Mouse (Mus musculus): Measurements from ENCODE around the gene Eif4e1b.

Eif4e1b gene

DNA sequence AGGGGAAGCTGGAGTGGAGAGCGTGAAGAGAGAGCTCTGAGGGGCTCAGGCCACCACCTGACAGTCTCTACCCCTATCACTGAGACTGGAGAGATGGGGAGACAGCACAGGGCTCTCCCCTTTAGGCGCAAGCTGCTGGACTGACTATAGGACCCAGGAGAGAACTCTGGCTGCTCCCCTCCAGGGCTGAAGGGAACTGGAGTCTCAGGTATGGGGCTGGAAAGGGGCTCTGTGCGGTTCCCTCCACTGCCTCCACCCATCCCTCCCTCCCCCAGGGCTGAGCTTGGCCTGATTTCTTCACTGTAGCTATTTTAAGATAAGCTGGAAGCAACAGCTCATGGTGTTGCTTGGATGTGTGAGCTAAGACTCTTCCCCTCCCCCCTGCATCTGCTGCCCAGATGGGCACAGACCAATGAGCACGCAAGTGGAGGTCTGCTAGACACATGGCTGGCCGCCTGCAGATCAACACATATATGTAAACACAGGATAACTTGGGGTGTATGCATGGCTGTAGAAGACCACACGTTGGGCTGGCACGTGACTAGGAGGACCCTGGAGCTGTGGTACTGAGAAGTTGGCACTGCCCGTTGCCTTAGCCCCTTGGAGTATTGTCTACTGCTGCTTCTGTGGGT, 23.5 kb upstream of the Eif4e1b start:
- DNase-seq, result peak; percentile 81

DNA sequence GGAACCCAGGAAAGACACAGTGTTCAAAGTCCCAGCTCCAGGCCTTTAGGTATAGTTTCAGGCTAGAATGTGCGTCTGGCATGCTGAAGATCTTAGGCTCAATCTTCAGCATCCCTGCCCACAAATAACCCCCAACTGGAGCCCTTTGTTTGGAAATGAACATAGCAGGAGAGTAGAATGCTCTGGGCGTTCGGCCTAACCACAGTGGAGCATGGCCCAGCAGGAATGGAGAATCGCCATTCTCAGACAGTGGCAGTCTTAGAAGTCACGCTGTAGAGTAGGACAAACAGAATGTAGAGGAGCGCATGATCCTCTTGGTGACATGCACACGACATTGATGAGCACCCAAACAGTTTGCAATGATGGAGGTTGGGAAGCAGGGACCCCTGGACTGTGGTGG, 22.9 kb upstream of the Eif4e1b start:
- DNase-seq, result peak; percentile 57

DNA sequence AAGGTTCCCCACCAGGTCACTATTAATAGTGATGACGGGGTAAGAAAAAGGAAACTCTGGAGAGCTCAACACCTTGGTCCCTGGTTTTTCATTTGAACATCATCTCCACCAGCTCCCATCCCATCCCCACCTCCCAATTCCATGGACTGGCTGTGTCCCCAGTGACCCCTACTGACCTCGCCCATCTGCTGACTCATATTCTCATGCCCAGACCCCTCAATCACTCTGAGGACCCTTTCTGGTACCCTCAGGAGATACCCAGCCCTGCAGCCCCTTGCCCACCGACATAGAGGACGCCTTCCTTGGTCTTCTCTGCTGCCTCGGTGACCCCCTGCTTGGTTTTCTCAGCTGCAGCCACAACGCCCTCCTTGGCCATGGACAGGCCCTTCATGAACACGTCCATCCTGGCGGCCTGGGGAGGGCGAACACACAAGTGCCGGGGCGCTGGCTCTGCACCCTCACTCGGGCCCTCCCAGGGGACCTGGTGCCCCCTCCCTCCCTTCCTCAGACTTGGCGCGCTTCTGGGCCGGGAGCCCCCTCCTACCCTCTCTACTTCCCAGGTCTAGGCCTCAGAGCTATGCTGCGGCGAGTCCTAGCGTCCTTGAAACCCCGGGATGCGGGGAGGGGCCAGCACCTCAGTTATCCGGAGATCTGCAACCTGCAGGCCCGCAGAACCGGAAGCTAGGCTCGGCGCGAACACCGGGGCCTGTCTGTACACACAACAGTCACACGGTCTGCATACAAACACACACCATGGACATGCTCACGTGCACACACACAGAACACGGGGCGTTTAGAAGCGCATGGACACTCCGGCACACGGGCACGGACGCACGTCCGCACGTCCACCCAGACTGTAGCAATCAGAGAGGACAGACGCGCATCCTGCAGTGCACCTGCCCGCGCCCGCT, 18.3 kb upstream of the Eif4e1b start:
- DNase-seq, result peak; percentile 77

DNA sequence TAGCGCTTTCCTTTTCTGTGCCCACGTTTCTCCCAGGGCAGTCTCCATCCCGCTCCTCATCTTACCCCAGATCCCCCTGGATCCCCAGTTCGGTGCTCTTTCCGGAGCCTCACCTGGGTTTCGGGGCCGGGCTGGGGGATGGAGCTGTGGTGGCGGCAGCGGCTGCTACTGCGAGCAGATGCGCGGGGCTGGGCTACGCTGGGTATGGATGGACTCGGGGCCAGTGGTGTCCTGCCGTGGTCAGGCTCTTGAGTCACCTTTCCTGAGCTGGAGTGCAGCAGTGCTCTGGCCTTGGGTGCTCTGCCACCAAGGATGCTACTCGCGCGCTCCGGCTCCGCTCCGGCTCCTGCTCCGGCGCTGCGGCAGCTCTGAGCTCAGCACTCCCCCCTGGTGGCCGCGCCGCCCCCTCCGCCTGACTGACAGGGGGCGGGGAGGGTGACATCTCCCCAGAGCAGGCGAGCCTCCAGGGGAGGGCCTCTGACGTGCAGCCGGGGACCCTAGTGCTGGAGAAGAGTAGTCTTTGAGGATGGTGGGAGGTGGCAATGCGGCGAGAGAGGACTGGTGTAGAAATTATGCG, 17.5 kb upstream of the Eif4e1b start, which contains the start of gene Sncb:
TSS of gene Sncb (minus strand) at position 404 of the 577 bp plus-strand sequence.
- DNase-seq, result peak; percentile 93

DNA sequence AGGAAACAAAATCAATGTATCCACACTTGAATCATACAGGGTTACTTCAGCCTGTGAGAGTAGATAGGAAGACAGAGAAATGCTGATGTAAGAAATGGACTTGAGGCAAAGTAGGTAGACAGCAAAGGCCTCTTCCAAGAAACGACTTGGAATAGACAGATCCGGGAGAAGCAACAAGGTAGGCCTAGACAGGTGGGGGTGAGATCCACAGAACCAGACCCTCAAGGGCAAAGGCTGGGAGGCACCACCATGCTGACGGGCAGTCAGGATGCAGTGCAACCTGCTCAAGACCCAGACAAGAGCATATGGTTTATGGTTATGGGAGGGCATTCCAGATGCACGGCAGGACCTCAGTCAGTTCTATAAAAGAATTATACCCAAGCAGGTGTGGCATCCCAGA, 16.8 kb upstream of the Eif4e1b start:
- DNase-seq, result peak; percentile 52

DNA sequence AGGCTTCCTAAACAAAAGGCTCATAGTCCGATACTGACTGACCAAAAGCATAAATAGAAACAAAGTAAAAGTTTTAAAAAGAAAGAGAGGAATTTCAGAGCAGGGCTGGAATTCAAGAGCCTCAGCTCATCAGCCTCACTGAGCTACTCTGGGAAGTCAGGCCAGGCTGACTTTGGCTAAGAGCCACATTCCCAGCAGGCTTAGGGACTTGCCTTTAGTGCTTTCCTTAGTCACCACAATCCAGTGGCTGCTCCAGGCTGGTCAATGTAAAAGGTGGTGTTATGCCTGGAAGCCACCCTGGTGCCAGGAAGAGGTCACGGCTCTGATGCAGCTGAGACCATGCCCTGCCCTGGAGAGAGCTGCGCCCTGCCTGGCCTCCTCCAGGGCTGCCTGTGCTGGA, 3.2 kb upstream of the Eif4e1b start:
- DNase-seq, result peak; percentile 82

DNA sequence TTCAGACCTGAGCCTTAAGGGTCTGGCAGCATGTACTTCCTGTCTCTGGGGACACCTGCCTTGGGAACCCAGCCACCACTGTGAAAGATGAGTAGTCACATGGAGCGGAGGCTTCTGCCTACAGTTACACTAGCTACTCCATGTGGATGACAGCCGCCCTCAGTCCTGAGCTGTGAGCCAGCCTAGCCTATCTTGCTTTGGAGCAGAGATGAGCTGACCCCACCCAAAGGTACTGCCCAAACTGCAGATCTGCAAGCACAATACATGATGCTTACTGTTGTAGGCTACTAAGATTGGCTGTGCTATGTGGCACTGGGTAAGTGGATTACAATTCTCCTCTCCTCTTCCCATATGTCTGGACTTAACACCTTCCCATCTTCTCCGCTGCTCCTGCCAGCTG, 2.7 kb upstream of the Eif4e1b start:
- no peak for DNase-seq

DNA sequence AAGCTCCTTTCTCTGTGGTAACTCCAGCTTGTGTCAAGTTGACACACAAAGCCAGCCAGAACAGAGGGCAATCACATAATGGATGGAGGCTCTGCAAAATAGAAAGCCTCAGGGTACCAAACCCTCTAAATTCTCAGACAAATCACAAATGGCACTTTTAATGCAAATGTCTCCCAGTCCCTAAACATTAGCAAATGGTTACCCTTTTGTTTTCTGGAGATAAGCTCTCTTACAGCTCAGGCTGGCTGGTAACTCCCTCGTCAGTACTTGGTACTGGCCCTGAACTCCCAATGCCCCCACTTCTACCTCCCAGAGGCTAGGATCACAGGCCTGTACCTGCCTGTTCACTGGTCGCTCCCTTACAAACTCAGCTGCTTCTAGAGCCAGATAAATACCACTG, 563 bp upstream of the Eif4e1b start:
- DNase-seq, result no peak

DNA sequence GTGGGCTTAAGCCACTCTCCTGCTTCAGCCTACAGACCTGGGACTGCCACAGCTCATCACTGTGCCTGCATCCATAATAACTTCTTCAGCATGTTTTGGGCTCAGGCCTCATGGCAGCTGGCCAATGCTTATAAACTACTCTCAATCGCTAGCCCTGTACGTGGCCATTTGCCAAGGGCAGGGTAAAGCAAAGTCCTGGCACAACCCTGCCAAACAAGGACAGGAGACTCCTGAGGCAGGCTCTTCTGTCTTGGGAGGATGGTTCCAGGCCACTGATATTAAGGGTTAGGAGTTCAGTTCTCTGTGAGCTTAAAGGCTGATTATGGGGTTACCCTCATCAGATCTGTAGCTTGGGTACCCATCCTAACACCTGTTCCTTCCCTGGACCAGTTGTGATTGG, 3.8 kb downstream of the Eif4e1b start:
- peak; percentile 69 for DNase-seq

DNA sequence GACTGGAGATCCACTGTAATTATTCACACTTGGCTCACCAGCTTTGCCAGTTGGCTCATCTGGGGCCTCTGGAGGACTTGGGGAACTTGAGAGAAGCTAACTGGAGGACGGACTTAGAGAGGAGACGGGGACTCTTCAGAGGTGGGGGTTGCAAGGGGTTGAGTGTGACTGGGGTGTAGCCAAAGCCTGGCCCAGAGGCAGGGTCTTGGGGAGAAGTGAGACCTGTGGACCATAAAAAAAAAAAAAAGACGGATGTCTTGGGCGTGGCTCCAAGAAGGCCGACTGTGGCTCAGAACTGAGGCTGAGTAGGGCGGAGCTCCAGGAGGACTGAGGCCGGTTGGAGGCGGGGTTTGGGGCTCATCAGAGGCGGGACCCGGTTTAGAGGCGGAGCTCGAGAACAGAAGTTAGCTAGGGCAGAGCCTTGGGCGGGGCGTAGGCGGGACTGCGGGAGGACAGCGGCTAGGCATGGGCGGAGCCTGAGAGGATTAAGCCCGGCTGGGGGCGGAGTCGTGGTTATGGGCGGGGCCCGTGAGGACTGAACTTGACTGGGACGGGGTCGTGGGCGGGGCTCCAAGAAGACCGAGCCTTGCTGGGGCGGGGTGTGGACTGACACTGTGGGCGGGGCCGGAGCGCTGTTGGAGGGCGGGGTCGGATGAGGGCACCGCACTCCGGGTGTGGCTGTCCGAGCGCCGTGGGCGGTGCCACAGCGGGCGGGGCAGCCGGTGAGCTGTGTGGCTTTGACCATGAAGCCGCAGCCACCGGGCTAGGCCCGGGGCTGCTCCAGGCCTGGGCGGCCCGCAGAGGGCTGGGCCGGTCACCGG, 5.2 kb downstream of the Eif4e1b start, which contains the start of gene Tspan17:
TSS of gene Tspan17 (plus strand) at position 638 of the 821 bp plus-strand sequence.
- peak; percentile 98 for DNase-seq

DNA sequence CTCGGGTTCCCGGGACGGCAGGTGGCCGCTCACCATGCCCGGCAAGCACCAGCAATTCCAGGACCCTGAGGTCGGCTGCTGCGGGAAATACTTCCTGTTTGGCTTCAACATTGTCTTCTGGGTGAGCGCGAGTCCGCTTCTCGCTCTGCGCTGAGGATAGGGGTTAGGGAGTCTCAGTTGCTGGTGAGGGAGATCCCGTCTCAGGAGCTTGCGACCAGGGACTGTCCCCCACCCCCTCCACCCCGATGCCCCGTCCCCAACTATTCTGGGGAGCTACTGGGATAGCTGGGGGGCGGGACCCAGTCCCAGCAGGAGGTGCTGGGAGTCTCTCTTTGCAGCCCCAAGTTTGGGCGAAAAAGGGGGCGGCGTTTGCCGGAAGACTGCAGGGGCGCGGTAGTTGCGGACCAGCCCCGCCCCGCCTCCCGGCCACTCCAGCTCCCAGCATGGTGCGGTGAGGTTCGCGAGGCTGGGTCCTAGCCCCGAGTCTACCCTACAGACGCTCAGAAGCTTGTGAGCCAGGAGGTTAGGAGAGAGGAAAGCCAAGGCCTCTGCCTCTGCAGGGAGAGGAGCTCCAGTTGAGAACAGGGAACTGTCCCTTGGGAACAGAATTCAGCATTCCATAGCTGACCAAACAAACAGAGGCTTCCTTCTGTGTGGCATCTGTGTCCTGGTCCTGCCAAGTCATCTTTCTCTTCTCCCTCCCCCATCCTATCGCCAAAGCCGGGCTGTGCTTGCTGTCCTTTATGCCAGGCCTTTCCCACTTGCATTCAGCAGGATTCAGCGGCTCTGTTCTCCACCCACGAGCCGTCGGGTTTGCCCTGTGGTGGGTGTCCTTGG, 6.0 kb downstream of the Eif4e1b start:
- peak; percentile 89 for DNase-seq

DNA sequence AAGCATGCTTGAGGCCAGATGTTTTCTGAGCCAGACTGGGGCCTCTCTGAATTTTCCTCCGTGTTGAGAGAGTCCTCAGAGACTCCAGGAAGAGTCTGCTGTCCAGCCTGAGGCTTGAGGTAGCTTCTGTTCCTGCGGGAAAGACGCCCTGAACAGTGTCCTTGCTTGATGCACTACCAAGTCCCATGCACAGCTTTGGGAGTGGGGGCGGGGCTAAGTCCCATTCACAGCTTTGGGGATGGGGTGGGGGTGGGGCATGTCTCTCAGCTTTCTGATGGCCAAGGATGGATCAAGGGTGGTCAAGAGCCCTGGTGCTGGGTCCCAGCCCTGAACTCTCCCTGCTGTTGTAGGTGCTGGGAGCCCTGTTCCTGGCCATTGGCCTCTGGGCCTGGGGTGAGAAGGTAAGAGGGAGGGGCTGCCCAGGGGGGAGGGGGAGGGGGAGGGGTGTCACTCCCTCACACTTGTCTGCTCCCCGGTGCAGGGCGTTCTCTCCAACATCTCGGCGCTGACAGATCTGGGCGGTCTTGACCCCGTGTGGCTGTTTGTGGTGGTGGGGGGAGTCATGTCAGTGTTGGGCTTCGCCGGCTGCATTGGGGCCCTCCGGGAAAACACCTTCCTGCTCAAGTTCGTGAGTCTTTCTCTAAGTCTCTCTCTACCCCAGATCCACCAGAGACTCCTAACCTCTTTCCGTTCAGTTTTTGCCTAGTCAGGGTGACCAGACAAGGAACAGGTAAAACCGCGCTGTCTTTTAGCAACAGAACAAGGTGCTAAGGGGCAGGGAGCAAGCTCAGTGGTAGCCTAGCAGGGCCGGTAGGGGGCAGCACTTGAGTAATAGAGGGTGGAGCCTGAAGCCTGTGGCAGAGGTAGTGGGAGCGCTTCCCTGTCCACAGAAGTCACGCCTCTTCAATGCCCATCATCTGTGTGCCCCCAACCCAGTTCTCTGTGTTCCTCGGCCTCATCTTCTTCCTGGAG, 8.7 kb downstream of the Eif4e1b start:
- DNase-seq, result no peak

DNA sequence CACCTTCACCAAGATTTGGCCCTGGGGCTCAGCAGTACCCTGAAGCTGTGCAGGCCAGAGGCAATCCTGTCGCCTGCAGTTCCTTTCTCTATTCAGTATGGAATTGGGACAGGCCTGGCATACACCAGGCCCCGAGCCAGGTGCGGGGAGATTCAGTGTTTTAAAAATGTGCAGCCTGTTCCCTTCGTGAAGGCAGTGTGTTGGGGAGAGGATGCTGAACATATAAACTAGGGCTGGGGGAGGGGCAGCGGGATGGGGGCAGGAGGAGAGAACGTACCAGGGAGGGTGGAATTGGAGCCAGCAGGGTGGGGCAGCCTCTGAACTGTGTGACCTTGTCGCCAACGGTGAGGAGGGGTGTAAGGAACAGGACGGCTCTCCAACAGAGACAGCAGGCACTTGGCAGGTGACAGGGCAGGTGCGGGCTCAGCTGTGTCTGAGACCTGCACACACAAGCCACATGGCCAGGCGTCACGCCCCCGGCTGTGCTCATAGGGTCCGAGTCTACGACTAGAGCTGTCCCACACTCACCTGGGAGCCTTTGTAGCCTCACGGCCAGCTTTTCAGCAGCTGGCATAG, 10.3 kb downstream of the Eif4e1b start:
- DNase-seq, result no peak

DNA sequence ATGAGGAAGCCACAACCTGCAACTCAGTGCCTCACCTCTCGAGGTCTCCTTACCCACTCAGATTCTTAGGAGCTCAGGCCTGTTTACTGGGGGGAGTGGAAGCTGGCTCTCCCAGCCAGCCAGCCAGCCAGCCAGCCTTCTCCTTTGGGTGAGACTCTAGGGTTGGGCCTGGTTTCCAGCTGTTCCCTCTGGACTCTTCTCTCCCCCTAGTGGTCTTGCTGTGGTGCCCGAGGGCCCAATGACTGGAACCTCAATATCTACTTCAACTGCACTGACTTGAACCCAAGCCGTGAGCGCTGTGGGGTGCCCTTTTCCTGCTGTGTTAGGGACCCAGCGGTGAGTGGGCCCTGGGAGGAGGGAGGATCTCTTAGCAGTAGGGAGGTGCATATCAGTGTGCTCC, 11.0 kb downstream of the Eif4e1b start:
- peak; percentile 42 for DNase-seq

DNA sequence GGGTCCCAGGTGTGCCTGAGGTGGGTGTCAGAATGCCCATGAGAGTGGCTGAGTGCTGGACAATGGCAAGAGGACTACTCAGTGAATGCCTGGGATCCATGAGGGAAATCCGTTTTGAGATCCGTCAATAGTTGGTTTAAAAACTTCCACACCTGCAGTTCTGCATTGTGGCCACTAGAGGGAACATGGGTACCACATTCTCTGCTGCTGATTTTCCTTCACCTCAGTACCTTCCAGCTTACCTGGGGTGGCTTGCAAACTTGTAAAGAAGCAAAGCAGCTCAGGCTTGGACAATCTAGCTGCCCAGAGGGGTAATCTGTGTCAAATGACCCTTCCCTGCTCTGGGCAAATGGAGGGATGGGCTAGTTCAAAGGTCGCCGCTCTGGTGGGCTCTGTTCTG, 13.6 kb downstream of the Eif4e1b start:
- peak; percentile 79 for DNase-seq

DNA sequence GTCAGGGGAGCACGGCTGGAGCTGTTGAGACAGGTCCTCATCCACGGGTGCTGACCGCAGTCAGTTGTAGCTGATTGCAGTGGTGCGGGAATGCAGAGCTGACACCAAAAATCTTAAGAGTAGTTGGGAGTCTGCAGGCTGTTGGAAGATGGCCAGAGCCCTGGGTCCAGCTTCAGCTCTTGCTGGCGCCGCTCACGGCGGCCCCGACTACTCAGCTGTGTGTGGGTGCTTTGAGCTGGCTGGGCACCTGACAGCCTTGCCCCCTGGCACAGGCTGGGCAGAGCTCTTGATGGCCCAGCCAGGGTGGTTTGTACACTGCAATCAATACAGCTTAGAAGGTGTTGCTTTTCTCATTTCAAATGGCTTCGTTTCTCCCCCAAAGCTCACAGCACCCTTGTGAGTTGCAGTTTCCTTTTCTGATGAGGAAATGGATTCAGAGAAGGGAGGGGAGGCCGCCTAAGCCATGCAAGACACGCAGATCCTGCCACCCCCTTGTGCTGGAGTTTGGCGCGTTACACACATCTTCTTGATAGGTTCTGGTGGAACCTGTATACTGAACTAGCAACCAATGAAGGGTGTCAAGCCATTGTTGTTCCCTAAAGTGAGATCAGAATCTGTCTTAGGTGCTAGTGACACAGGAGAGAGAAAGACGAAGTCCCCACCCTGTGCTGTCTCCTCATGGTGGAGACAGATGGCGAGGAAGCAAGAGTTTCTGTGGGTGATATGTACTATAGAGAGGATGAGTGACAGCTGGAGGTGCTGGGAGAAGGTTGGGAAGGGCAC, 14.3 kb downstream of the Eif4e1b start:
- DNase-seq, result no peak

DNA sequence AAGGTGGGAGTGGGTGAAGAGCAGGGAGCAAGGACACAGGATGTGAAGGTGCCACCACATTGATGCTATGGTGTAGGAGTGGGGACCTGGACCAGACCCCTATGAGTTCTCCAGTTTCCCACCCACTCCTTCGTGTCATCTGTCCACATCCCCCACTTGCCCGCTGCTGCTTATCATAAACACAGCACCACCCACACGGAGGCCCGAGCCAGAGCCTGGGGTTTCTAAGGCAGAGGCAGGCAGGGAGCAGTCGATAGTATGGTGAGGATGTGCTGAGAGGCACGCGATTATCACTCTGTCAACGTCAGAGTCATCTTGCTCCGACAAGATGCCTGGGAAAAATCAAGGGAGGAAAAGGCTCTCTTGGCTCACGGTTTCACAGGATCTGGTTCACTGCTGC, 14.9 kb downstream of the Eif4e1b start:
- no peak for DNase-seq

DNA sequence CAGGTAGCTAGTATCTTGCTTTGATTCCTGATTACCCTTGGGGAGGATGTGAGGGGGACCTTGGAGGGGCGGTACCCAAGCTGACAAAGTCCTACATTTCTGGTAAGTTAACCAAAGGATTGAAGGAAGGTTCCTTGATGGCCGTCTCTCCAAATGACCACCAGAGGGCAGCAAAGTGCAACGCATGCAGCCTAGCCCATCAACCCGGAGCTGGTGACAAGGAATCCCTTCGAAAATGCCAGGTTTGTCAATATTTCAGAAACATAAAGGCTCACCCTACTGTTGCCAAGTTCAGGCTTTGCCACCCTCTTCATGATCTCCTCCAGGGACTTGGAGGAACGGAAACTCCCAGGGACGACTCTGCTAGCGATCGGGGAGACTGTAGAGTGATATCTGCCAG, 15.9 kb downstream of the Eif4e1b start:
- peak; percentile 88 for DNase-seq

DNA sequence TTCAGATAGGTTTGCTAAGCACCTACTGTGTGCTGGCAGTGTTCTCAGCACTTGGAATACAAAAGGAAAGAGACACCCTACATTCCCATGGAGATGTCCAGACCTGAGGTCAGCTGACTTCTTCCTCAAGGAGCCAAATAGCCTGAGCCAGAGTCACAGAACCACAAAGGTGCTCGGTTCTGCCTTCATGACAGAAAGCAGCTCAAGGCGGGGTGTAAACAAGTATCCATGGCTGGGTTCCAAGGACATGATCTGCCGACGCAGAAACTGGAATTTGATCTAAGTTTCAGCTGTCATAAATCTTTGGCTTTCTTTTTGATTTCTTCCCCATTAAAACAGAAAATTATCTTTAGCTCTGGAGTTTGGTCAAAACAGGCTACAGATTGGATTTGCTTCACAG, 16.4 kb downstream of the Eif4e1b start:
- DNase-seq, result no peak

DNA sequence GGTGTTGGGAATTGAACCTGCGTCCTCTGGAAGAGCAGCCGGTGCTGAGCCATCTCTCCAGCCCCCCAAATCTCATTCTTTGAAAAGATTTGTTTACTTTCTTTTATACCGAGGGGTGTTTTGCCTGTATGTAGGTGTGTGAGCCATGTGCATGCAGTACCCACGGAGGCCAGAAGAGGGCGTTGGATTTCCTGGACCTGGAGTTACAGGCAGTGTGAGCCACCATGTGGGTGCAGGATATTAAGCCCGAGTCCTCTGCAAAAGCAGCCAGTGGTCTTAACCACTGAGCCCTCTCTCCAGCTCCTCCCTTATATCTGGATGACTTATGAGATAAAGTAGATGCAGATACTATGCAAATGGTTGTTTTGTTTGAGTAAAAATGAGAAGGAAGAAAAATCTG, 19.2 kb downstream of the Eif4e1b start:
- no peak for DNase-seq

Data from cerebellum, adult 9-10 months (tissue).